Mouse (Mus musculus) kidney, postnatal 14 days (tissue): ENCODE results near the gene Thsd4.

Experiments
- DNase-seq: peaks from one replicate; pipeline ENCODE4 v3.0.0; 2022; ENCODE audit warnings: mixed read lengths

Thsd4 gene

DNA sequence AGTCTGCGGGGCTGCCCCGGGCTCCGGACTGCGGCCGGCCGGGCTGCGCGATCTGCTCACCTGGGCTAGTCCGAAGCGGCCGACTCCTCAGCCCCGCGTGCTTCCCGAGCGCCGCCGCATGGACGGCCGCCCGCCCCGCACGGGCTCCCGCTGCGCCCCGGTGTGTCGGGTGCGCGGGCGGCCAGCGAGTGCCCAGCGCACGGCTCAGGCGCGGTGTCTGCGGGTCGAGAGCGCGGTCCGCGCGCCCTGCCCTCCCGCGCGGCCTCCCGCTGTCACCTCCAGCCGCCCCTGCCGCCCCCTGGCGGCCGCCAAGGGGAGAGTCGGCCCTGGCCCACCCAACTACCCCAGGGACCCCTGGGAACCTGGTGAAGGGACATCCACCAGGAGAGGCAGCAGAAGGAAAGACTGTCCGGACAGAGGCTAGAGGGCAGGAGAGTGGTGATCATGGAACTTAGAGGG, at the start of gene Thsd4:
TSS of gene Thsd4 (minus strand) at position 241 of the 459 bp plus-strand sequence.
- peak; percentile 79 for DNase-seq

DNA sequence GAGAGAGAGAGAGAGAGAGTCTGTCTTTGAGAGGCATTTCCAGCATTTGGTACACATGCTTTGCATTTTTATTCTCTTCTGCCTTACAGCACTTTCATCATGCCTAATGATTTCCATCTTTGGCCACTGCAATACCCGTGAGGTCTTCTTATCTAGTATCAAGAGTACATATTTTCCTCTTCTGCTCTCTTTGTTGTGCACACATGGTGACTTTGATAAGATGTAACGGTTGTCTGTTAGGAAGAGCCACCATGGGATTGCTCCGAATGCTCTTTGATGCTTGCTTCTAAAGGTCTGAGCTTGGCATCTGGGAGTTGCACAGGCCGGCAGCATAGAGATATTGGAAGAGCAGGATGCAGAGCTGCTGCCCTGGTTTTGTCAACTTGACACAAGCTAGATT, 49.2 kb upstream of the Thsd4 start:
- DNase-seq: no peak

DNA sequence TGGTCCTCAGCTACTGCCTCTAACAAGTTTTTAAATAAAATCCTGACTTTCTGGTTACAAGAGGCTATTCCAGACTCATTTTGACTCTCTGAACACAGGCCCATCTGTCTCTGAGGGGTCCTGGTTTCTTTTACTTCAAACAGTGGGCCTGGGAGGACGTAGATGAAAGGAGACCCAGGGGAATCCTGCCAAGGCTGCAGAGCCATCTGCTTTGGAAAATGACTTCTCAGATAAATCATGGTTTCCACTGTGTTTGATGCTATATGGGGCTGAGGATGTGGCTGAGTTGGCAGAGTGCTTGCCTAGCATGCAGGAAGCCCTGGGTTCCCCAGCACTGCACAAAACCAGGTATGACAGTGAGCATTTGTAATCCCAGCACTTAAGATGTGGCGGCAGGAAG, 47.5 kb upstream of the Thsd4 start:
- DNase-seq: no peak

DNA sequence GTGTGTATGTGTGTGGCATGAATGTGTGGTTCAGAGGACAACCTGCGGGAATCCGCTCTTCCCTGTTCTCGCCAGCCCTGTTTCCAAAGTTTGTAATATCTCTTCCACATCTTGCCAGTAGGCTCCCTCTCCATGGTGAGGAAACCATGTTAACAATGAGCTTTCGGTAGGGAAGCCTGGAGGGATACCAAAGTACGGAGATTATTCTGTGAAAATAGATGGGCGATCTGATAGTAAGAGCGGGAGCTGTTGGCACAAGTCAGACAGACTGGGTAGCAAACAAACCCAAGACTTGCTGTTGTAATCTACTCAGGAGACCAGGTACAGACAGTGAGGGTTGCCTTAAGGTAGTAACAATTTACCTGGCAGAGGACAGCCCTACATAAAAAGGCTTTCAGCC, 42.0 kb upstream of the Thsd4 start:
- DNase-seq: no peak

DNA sequence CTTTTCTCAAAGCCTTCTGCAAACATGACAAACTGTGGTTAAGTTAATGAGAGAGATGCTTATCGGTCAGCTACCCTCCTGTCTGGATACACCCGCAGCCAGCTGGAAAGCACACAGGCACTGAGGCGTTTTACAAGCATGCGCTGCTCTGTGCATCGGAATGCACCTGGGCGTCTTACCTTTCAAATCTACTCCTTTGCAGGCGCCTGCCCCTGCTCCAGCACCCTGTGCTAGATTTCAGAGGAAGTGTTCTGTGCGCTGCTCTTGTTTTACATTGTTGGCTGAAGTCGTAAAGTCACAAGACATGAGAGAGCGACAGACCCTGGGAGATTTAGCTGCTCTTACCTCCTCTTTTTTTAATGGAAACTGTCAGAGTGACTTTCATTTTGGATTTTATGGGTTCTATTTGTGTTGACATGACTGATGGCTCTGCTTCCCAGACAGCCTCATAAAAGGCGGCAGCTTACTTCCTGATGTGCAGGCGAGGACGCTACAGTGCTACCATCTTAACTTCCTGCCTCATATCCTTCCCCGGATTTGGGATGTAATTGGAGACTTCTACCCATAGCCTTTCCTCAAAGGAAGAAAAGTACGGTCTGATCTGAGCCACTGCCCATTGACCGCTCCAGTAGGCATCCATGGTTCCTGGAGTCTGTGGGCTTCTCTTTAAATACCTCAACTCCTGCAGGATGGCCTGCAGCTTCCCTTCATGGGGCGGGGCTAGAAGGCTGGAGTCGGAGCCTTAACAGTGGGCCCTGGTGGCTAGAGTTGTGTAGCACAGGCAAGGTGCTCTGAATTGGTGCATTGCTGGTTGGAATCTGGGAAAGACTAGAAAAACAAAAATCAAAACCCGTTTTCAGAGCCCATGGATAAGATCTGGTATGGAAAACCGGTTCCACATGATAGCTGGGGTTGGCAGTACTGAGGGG, 40.9 kb upstream of the Thsd4 start:
- DNase-seq: peak; percentile 48

DNA sequence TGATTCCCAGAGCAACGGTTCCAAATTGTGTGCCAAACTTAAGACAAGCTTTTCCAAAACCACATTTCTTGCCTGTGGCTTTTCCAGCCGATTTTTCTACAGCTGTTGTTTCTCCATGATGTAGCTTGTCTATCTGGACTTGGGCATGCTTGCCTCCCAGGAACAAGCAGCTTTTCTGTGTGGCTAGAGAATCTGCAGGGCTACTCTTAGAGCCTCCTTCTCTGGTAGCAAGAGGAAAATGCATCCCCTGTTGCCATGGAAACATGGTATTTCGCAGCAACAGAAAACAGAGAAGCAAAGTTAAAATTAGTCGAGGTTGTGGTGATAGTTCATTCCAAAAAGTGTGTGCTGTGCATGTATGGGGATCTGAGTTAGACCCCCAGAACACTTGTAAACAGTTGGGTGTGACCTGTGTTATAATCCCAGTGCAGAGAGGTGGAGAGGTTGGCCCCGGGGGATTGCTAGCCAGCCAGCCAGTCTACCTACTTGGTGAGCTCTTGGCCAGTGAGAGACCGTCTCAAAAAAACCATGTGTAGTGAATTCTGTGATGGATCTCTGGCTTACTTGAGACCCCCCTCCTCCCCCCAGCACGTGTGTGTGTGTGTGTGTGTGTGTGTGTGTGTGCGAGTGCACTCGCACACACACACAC, 39.9 kb upstream of the Thsd4 start:
- DNase-seq: no peak

DNA sequence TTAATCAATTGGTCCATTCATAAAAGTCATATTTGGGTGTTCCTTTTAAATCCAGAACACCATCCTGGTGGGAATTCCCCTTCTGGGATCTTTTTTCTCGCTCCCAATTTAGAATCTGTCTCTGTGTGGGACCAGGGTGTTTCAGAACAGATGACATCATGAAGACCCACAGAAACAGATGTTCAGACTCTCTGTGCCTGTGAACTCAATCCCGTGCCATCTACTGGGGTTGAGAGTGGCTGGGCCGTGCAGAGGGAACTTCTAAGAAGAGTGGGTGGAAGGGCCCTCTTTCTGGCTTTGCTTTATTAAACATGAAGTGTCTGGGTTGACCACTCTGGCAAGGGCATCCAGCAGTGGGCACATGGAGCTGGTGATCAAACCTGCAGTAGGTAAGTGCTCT, 36.7 kb upstream of the Thsd4 start:
- no peak for DNase-seq

DNA sequence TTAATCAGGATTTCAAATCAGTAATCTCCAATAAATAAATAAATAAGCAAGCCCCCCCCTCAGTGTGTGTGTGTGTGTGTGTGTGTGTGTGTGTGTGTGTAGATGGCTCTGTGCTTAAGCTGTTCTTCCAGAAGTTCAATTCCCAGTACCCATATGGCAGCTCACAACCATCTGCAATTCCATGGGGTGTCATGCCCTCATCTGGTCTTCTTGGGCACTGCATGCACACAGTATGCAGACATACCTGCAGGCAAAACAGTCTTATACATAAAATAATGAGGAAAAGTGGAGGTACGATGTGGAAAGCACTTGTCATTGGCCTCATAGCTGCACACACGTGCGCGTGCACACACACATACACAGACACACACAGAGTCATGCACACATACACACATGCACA, 29.4 kb upstream of the Thsd4 start:
- DNase-seq: no peak

DNA sequence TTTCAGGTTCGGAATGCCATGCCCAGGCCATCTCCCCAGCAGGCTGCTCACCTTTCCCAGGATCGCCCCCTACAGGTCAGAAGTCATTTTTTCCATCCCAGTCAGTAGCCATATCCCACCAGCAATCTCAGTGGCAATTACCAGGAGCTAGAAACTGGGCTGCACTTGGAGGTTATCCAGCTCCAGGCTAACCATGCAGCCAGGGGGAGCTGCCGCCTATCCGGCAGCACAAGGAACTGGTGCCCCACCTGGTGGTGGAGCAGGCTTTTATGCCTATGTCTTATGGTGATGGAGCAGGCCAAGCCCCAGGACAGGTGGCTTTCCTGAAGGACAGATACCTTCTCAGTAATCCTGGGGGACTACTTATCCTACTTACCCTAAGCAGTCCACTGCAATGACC, 26.3 kb upstream of the Thsd4 start:
- peak; percentile 73 for DNase-seq

DNA sequence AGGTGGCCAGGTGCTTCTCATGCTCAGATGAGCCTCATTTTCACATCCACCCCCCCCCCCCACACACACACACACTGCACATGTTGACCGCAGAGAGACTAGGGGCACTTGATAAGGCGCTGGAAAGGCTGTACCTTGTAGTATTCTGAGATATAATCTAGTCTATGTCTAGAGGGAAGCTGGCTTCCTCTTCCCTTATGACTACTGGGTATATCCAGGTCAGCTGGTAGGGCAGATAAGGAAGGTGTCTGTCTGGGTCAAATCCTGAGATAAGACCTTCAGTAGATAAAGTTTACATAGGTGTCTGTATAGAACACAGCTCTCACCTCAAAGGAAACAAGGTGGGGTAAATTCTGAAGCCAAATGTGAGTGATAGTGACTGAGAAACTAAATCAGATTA, 24.3 kb upstream of the Thsd4 start:
- DNase-seq: no peak

DNA sequence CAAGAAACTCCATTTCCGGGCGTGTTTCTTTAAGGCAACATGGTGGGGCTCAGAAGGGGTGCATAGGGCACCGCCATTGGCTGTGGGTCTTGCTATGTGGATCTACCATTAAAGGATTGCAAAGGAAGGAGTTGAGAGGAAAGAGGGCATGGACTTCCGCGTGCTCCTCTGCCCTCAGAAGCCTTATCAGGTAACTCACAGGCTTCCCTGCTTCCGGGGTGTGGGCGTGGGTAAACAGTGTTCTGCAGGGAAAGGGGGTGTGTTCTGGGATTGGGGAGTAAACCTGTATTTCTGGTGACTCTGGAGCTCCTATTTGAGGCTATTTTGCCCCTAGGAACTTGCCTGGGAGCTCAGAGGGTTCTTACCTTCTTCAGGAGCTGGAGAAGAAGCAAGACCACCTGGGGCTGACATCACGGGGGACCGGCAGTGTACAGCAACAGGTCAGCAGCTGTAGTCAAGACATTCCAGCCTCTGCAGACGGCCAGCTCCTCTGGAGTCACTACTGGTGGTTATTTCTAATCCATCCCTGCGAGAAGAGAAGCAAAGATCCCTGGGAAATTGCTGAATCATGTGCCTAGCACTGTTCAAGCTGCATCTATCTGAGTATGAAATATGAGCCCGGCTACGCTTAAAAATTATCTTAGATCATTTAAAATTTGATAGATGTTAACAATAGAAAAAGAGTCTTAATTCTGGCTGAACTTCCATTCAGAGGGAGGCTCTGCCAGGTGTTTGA, 23.7 kb upstream of the Thsd4 start:
- no peak for DNase-seq

DNA sequence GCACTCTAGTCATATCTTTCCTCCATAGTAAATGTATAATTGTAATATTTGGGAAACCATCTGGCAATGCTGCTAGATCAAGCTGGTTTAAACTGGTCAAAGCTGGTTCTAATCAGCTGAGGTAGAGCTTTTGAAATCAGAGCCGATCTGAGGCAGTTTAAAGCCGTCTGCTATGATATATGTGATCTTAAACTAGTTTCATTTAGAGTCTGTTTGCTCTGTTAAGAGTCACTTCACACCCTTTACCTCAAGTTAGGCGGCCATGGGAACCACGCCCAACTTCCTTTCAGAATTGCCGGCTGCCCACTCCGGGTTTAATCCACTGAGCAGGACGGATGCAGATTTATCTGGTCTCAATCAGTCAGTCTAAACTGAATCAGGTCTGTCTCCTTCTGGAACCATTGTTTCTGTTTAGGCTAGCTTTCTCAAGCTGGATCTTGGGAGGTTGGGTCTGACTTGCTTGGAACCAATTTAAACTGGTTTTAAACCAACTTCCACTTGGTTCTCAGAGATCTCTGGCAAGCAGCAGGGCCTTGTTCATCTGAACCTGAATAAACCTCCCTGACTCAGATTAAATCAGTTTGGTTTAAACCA, 21.7 kb upstream of the Thsd4 start:
- DNase-seq: no peak

DNA sequence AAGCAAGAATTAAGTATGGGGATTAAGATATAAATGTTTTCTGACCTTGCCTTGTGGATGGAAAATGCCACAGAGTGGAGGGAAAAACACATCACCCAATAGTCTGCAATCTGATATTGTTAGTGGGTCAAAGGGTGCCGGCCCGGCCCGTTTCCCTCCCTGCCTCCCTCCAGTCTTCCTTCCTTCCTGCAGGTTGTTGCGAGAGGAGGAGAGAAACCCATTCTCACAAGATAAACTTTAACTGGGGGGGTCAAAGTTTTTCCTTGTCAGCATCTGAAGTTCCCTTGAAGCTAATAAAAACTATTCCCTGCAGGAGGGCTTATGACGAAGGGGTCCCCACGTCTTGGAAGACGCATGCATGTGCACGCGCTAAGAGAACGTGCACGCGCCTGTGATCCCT, 8.5 kb upstream of the Thsd4 start:
- no peak for DNase-seq

DNA sequence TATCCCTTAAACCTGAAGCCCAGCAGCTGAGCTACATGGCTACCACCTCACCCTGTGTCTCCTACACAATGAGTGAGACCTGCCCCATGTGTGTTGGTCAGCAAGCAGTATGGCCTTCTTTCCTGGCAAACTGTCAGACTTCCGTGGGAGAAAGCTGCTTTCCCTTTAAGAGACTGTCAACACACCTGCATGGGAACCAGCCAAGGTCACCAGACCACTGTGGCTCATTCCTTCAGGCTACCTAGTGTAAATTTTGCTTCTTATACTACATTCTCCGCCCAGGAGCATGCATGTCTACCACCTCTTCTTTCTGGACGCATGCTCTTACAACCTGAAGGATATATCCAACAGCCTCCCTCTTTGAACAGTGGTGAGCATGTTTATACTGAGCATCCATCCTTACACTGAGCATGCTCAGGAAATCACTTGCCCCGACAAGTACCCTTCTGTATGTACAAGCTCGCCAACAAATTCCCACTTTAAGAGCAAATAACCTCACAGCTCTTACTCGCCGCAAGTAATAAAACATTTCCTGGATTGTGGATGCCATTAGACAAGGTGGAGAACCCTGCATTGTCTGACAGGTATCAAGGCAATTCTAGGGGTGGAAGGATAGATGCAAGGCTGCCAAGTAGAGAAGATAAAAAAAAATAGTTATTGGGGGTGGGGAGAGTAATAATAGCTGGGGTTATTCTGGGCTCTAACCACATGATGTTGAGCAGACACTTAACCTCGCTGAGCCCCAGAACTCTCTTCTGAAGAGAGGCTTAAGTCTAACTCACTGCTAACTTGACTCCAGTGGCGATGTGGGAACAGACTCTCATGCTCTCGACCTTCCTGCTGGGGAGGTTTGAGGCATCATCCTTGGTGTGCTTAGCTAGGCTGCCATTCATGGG, 7.8 kb upstream of the Thsd4 start:
- no peak for DNase-seq

DNA sequence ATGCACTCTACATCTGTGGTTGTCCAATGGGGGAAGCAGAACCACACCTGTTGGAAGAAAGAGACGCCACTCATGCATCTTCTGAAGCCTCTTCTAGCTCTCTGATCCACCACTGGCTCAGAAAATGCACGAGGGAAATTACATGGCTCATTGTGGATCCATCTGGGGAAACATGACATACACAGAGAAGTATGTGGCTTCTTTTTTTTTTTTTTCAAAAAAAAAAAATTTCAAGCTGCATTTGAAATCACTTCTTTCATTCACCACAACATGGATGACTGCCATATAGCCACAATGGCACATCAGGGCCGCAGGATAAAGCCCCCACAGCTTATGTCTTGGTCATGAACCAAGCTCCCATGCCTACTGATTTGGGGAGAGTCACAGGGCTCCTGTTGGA, 6.4 kb upstream of the Thsd4 start:
- DNase-seq: no peak

DNA sequence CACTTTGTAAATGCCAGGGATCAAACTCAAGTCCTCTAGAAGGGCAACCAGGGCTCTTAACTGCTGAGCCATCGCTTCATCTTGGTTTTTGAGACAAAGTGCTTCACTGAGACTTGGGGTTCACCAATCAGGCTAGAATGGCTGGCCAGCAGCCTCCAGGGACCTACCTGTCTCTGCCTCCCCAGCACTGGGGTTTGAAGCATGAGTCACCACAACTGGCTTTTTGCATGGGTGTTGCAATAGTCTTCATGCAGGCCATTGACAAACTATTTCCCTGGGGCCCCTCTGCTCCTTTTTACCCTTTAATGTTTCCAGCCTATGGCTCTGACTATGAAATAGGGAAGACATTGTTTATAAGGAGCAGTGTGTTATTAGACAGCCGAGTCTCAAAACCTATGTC, 6.0 kb upstream of the Thsd4 start:
- no peak for DNase-seq

DNA sequence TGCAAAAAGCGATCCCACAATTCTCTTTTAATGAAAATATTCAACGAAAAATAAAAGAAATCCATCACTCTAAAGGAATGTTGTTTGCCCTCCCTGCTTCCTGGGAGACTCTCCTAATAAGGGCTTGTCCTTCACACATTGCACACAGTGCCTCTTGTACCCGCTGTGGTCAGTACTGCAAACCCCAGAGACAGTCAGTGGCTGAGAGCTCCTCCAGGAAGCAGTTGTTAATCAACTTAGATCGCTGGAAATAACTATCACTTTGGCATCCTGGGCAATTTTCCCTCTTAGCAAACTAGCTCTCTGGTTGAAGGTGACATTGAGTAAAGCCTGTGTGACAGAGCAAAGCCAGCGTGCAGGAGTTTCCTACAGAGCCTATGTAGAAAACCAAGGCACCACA, 5.2 kb upstream of the Thsd4 start:
- no peak for DNase-seq

DNA sequence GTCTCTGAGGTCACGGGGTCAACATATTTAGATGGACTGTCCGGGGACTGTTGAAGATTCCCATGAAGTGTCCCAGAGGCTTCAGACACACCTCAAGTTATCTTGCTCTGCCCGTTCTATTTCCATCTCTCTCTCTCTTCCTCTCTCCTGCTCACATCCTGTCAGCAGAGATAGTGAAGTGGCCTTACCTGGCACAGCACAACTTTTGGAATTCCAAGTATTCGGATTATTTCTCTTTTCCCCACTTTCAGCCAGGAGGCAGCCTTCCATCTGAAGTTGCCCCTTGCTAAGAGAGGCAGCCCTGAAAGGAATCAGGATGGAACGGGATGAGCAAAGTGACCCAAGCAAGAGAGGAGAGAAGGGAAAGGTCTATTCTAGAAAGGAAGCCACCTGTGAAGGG, 4.3 kb upstream of the Thsd4 start:
- no peak for DNase-seq

DNA sequence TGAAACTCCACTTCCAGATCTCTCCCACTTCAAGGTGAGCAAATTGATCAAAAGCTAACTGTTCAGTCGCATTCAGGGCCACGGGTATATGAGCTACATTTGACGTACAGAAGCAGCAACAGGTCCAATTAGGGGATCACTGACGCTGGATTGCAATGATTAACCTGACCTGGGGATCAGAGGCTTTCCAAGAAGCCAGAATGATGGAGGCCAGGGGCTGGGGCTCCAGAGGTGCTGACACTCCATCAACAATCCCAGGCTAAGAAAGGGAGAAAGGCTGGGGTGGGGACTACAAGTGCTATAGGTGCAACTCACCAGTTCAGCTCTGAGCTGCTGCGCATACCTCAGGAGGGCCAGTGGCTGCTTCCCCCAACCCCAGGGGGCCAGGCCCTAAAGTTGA, 703 bp downstream of the Thsd4 start:
- DNase-seq: no peak

DNA sequence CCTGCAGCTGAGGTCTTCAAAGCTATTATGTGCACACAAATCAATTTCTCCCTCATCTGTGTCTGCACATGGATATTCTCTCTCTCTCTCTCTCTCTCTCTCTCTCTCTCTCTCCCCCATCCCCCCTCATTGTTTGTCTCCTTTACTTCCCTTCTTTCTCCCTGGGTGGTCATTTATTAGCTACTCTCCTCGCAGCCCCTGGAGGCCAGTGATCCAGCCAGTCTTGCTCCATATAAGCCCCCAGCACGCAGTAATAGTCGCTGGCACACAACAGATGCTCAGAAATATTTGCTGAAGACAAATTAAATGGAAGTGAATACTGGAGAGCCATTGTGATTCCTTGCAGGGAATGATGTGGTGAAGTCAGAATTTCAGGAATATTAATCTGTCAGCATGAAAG, 2.2 kb downstream of the Thsd4 start:
- no peak for DNase-seq

DNA sequence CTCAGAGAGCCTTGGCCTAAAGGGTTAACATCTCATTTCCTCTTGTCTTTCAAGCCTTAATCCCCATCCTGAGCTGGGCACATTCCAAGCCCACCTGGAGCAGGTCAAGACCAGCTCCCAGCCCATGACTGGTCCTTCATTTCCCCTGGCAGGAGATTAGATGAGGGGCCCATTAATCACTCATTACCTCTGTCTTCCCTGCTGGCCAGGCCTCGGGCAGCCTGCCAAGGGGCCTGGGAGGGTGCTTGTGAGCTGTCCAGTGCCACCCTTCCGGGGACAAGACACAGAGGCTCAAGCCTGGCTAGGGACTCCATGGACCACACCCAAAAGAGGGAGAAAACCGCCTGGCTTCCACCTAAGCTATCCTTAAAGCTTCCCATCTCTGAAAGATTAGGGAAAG, 3.6 kb downstream of the Thsd4 start:
- peak; percentile 54 for DNase-seq

DNA sequence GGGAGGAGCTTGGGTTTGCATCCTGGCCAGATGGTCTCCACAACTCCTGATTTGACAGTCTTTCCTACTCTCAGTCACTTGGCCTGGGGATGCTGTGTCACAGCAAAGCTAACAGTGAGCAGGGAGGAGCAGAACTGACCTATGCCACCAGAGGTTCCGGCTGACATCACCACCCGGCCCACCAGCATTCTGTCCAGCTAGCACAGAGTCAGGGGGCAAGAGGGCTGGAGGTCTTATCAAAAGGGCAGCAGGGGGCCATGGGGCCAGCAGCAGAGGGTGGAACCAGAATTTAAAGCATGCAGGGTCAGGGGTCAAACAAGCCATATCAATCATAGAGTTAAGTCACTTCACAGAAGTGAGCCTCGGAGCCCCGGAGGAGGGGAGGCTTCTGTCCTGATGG, 4.7 kb downstream of the Thsd4 start:
- DNase-seq: peak; percentile 69
